Mouse (Mus musculus) neural tube, embryonic 12.5 days (tissue): ENCODE measurements around the gene Safb2. TPM values are rescaled to one million over a fixed set of nuclear protein-coding genes. Genes with fewer than 3 reads are reported as not detected.

Source experiments
- ATAC-seq: fragments of 200-750 bp; cut with Nextera tagmentation; 2 replicates; pipeline ENCODE4 v1.8.0; 2017; ENCODE audit warnings: low read depth, mild to moderate bottlenecking, moderate TSS enrichment, moderate library complexity; ENCODE audit not compliant: low FRiP score
- H3K27ac ChIP-seq: fragments of 300-500 bp; sonication (generic); 2 replicates; pipeline ENCODE4 v1.5.1; 2016
- H3K27me3 ChIP-seq: fragments of 300-500 bp; sonication (generic); replicated peaks from 2 replicates; pipeline ENCODE4 v1.6.1; 2016; ENCODE audit warnings: mild to moderate bottlenecking
- H3K36me3 ChIP-seq: fragments of 300-500 bp; sonication (generic); 2 replicates; pipeline ENCODE4 v1.6.1; 2016; ENCODE audit warnings: mild to moderate bottlenecking
- H3K4me1 ChIP-seq: fragments of 300-500 bp; sonication (generic); 2 replicates; pipeline ENCODE4 v1.6.1; 2016
- H3K4me2 ChIP-seq: fragments of 300-500 bp; sonication (generic); replicated peaks from 2 replicates; pipeline ENCODE4 v1.6.1; 2016; ENCODE audit warnings: mild to moderate bottlenecking
- H3K4me3 ChIP-seq: fragments of 300-500 bp; sonication (generic); 2 replicates; pipeline ENCODE4 v1.5.1; 2016
- H3K9ac ChIP-seq: fragments of 300-500 bp; sonication (generic); 2 replicates; pipeline ENCODE4 v1.6.1; 2016; ENCODE audit warnings: mild to moderate bottlenecking
- H3K9me3 ChIP-seq: fragments of 300-500 bp; sonication (generic); 2 replicates; pipeline ENCODE4 v1.6.1; 2016; ENCODE audit warnings: mild to moderate bottlenecking
- WGBS: fragments of 180-500 bp; shearing (Covaris S2); methylation state at CpG from one replicate; pipeline ENCODE4 v1.1.7; 2016; 5-methylcytosine and 5-hydroxymethylcytosine counted together
- polyA plus RNA-seq: library from polyadenylated mRNA; unstranded; fragments of >200 nt; fragmentation: Nextera tagmentation; extraction: Ambion mirVana; gene quantifications from 2 replicates; pipeline ENCODE4 v1.2.1, GENCODE M21; 2016

Gene Safb2
- polyA plus RNA-seq, 1 experiment from 2014 or later, result 90.5 TPM

GRCm38 (mm10) chr17:56548605-56549105 is 35.7 kb downstream of the Safb2 start:
- Histone ChIP-seq H3K4me2 (no peak overlapping the region; the same call in 1 of the 2 replicates), H3K27ac (no peak overlapping the region), H3K9ac (no peak overlapping the region), H3K4me3 (no peak overlapping the region), H3K36me3 (no peaks in the 10 kb centered on the region), H3K4me1 (peaks cover 39% of the 10 kb centered on the region), H3K27me3 (no peaks in the 10 kb centered on the region), H3K9me3 (no peaks in the 10 kb centered on the region)
- no peak for ATAC-seq
- WGBS, result 36% methylated on average over 4 of the region's 4 CpGs

GRCm38 (mm10) chr17:56547846-56548604 is 36.4 kb downstream of the Safb2 start:
- Histone ChIP-seq H3K4me1 (peaks cover 40% of the 10 kb centered on the region), H3K27me3 (no peaks in the 10 kb centered on the region), H3K4me3 (no peak overlapping the region), H3K9ac (no peak overlapping the region), H3K27ac (no peak overlapping the region), H3K9me3 (no peaks in the 10 kb centered on the region), H3K36me3 (no peaks in the 10 kb centered on the region), H3K4me2 (no peak overlapping the region; the same call in 1 of the 2 replicates)
- WGBS, result 71% methylated on average over 9 of the region's 9 CpGs
- ATAC-seq, result no peak

- ATAC-seq, result no peak
- no peak overlapping the region for H3K27ac ChIP-seq
Observed at GRCm38 (mm10) chr17:56547116-56547845, 37.1 kb downstream of the Safb2 start.

GRCm38 (mm10) chr17:56546576-56546975 is 37.8 kb downstream of the Safb2 start:
- Histone ChIP-seq H3K9me3 (no peaks in the 10 kb centered on the region), H3K4me1 (peaks cover 36% of the 10 kb centered on the region), H3K4me2 (no peak overlapping the region), H3K9ac (no peak overlapping the region), H3K4me3 (no peak overlapping the region), H3K27me3 (no peaks in the 10 kb centered on the region), H3K36me3 (no peaks in the 10 kb centered on the region), H3K27ac (no peak overlapping the region)
- ATAC-seq, result no peak
- WGBS, result 87% methylated on average over 5 of the region's 5 CpGs

More at GRCm38 (mm10) chr17:56547116-56547845, 37.1 kb downstream of the Safb2 start:
- no peak overlapping the region for H3K9ac ChIP-seq
- no peaks in the 10 kb centered on the region for H3K36me3 ChIP-seq
- H3K4me1 ChIP-seq, result peaks cover 42% of the 10 kb centered on the region
- 57% methylated on average over 17 of the region's 17 CpGs for WGBS
- H3K9me3 ChIP-seq, result no peaks in the 10 kb centered on the region
- no peak overlapping the region for H3K4me2 ChIP-seq
- H3K27me3 ChIP-seq, result no peaks in the 10 kb centered on the region
- H3K4me3 ChIP-seq, result no peak overlapping the region

GRCm38 (mm10) chr17:56545945-56546344 is 38.4 kb downstream of the Safb2 start:
- no peak overlapping the region for H3K4me3 ChIP-seq
- peaks cover 31% of the 10 kb centered on the region for H3K4me1 ChIP-seq
- no peaks in the 10 kb centered on the region for H3K27me3 ChIP-seq
- 86% methylated on average over 1 of the region's 1 CpGs for WGBS
- no peaks in the 10 kb centered on the region for H3K9me3 ChIP-seq
- no peak overlapping the region for H3K9ac ChIP-seq
- H3K36me3 ChIP-seq, result no peaks in the 10 kb centered on the region
- no peak overlapping the region for H3K27ac ChIP-seq
- ATAC-seq, result no peak
- no peak overlapping the region for H3K4me2 ChIP-seq

GRCm38 (mm10) chr17:56544699-56545387 is 39.5 kb downstream of the Safb2 start:
- WGBS, result 79% methylated on average over 7 of the region's 7 CpGs
- peaks cover 26% of the 10 kb centered on the region for H3K4me1 ChIP-seq
- no peak for ATAC-seq

GRCm38 (mm10) chr17:56543684-56544224 is 40.6 kb downstream of the Safb2 start:
- Histone ChIP-seq H3K4me1 (peaks cover 27% of the 10 kb centered on the region), H3K27ac (no peak overlapping the region), H3K9ac (no peak overlapping the region), H3K36me3 (no peaks in the 10 kb centered on the region), H3K4me3 (no peak overlapping the region), H3K9me3 (no peaks in the 10 kb centered on the region), H3K4me2 (no peak overlapping the region), H3K27me3 (no peaks in the 10 kb centered on the region)
- 81% methylated on average over 3 of the region's 3 CpGs for WGBS
- no peak for ATAC-seq

More at GRCm38 (mm10) chr17:56544699-56545387, 39.5 kb downstream of the Safb2 start:
- no peak overlapping the region for H3K4me3 ChIP-seq
- no peak overlapping the region for H3K9ac ChIP-seq
- H3K27ac ChIP-seq, result no peak overlapping the region
- no peak overlapping the region for H3K4me2 ChIP-seq
- H3K9me3 ChIP-seq, result no peaks in the 10 kb centered on the region
- H3K27me3 ChIP-seq, result no peaks in the 10 kb centered on the region
- H3K36me3 ChIP-seq, result no peaks in the 10 kb centered on the region

GRCm38 (mm10) chr17:56542736-56543135 is 41.6 kb downstream of the Safb2 start:
- WGBS, result 17% methylated on average over 8 of the region's 8 CpGs
- ATAC-seq, result no peak
- Histone ChIP-seq H3K27me3 (no peaks in the 10 kb centered on the region), H3K9ac (no peak overlapping the region), H3K4me2 (no peak overlapping the region), H3K4me1 (peaks cover 25% of the 10 kb centered on the region), H3K36me3 (no peaks in the 10 kb centered on the region), H3K9me3 (no peaks in the 10 kb centered on the region), H3K4me3 (no peak overlapping the region), H3K27ac (no peak overlapping the region)

- Histone ChIP-seq H3K27ac (no peak overlapping the region), H3K9ac (no peak overlapping the region), H3K4me3 (no peak overlapping the region), H3K4me2 (no peak overlapping the region), H3K9me3 (no peaks in the 10 kb centered on the region), H3K27me3 (no peaks in the 10 kb centered on the region), H3K36me3 (no peaks in the 10 kb centered on the region), H3K4me1 (peaks cover 23% of the 10 kb centered on the region)
- WGBS, result 35% methylated on average over 6 of the region's 6 CpGs
- no peak for ATAC-seq
Observed at GRCm38 (mm10) chr17:56540562-56540975, 43.8 kb downstream of the Safb2 start.

GRCm38 (mm10) chr17:56537912-56538311 is 46.5 kb downstream of the Safb2 start:
- no peak overlapping the region for H3K4me3 ChIP-seq
- no peak overlapping the region for H3K27ac ChIP-seq
- no peaks in the 10 kb centered on the region for H3K9me3 ChIP-seq
- peaks cover 21% of the 10 kb centered on the region for H3K4me1 ChIP-seq
- peak overlapping the region; percentile 16; the same call in 1 of the 2 replicates for H3K4me2 ChIP-seq
- H3K36me3 ChIP-seq, result no peaks in the 10 kb centered on the region
- H3K27me3 ChIP-seq, result no peaks in the 10 kb centered on the region
- H3K9ac ChIP-seq, result no peak overlapping the region
- WGBS, result 11% methylated on average over 8 of the region's 8 CpGs
- ATAC-seq, result peak; percentile 54

GRCm38 (mm10) chr17:56536874-56537273 is 47.5 kb downstream of the Safb2 start:
- Histone ChIP-seq H3K27me3 (no peaks in the 10 kb centered on the region), H3K4me3 (no peak overlapping the region), H3K4me2 (no peak overlapping the region), H3K27ac (no peak overlapping the region), H3K9me3 (no peaks in the 10 kb centered on the region), H3K9ac (no peak overlapping the region), H3K4me1 (peaks cover 15% of the 10 kb centered on the region), H3K36me3 (no peaks in the 10 kb centered on the region)
- WGBS, result 60% methylated on average over 3 of the region's 3 CpGs
- no peak for ATAC-seq
